Mouse (Mus musculus): Measurements from ENCODE around the gene Gm18336. TPM values are rescaled to one million over a fixed set of nuclear protein-coding genes. Genes with fewer than 3 reads are reported as not detected.

The Gm18336 gene
- polyA plus RNA-seq, 1 experiment from 2014 or later, result not detected

DNA sequence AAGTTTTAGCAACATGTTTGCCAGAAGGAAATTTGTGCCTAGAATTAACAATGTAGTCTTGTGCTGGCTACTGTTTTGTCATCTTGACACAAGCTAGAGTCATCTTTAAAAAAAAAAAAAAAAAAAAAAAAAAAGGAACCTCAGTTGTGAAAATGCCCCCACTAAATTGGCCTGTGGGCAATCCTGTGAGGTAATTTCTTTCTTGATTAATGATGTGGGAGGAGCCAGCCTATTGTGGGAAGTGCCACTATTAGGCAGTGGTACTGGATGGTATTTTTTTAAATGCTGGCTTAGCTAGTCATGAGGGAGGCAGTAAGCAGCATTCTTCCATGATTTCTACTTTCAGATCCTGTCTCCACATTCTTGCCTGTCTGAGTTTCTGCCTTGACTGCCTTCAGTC lies 35.2 kb downstream of the Gm18336 start:
- H3K4me2 ChIP-seq, result no peak overlapping the region
- H3K27me3 ChIP-seq, result no peaks in the 10 kb centered on the region
- H3K36me3 ChIP-seq (replicated peaks), result 0 out of 2 replicates have a peak, but pooled peaks cover 5% of the 10 kb centered on the region
- no peaks in the 10 kb centered on the region for H3K9me3 ChIP-seq
- H3K4me1 ChIP-seq, result no peaks in the 10 kb centered on the region
- H3K9ac ChIP-seq, result no peak overlapping the region
- H3K27ac ChIP-seq, result no peak overlapping the region
- no peak overlapping the region for H3K4me3 ChIP-seq (replicated peaks)
- no peak for ATAC-seq (ENCODE audit: low FRiP score)

DNA sequence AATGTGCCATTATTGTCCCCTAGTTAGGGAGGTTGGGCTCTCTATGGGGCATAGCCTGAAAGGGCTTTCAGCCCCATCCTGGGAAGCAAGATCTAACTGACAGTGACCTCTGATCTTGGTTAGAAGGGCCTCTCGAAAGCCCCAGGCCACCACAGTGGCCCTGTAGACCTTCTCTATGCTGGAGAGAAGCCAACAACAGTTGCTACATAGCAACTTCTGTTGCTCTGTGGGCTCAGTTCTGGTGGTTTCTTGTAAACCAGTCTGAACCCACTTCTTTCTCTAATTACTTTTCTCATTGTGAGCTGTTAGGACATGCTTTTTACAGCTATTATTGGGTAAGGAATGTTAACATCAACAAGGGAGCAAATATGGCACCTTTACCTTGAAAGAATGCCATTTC lies 41.8 kb downstream of the Gm18336 start:
- no peak for ATAC-seq (ENCODE audit: low FRiP score)
- 0 out of 2 replicates have a peak, but pooled peaks cover 5% of the 10 kb centered on the region for H3K9me3 ChIP-seq
- H3K4me2 ChIP-seq, result no peak overlapping the region
- no peak overlapping the region for H3K4me3 ChIP-seq (replicated peaks)
- no peak overlapping the region for H3K27ac ChIP-seq
- no peaks in the 10 kb centered on the region for H3K4me1 ChIP-seq
- peaks cover 43% of the 10 kb centered on the region for H3K36me3 ChIP-seq (replicated peaks)
- H3K27me3 ChIP-seq, result no peaks in the 10 kb centered on the region
- no peak overlapping the region for H3K9ac ChIP-seq
- 100% methylated on average over 1 of the region's 1 CpGs for WGBS

DNA sequence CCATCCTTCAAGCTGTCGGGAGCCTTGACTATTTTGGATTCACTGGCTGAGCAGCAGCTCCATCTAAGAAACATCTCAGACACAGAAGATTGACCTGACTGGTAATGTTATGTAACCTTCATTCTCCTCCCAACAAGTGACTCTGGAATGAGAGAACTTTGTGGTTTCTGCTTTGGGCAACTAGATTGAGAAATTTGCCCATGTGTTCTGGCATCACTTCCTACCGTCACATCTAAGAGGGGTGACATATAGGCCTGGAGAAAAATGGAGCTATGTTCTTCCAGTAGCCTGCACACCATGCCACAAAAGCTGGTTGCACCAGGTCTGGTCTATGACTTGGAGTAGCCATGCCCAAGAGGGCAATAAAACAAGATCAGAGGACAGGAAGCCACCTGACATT lies 42.4 kb downstream of the Gm18336 start:
- 0 out of 2 replicates have a peak, but pooled peaks cover 5% of the 10 kb centered on the region for H3K9me3 ChIP-seq
- H3K4me2 ChIP-seq, result no peak overlapping the region
- ATAC-seq (ENCODE audit: low FRiP score), result no peak
- H3K36me3 ChIP-seq (replicated peaks), result peaks cover 44% of the 10 kb centered on the region
- no peak overlapping the region for H3K4me3 ChIP-seq (replicated peaks)
- H3K4me1 ChIP-seq, result no peaks in the 10 kb centered on the region
- H3K27ac ChIP-seq, result no peak overlapping the region
- 94% methylated on average over 2 of the region's 2 CpGs for WGBS
- no peak overlapping the region for H3K9ac ChIP-seq
- no peaks in the 10 kb centered on the region for H3K27me3 ChIP-seq

Other genes with a start within 250 kb of the Gm18336 start
- gene Xlr5b, start 249.9 kb downstream of the Gm18336 start, polyA plus RNA-seq (2016; fragmentation: Nextera tagmentation; extraction: Ambion mirVana), result not detected in 2 replicates
- 0.45 TPM in 1 of 2 replicates, not detected in the other for gene DXBay18, start 249.3 kb downstream of the Gm18336 start, polyA plus RNA-seq (2016; fragmentation: Nextera tagmentation; extraction: Ambion mirVana)
- not detected in 2 replicates for gene Spin2d, start 221.7 kb downstream of the Gm18336 start, polyA plus RNA-seq (2016; fragmentation: Nextera tagmentation; extraction: Ambion mirVana)
- 13.6 and 14.0 TPM in 2 replicates for gene Xlr3b, start 206.5 kb downstream of the Gm18336 start, polyA plus RNA-seq (2016; fragmentation: Nextera tagmentation; extraction: Ambion mirVana)
- gene Xlr4b, start 184.4 kb downstream of the Gm18336 start, polyA plus RNA-seq (2016; fragmentation: Nextera tagmentation; extraction: Ambion mirVana), result 0.28 and 0.93 TPM in 2 replicates
- gene F8a, start 170.4 kb downstream of the Gm18336 start, polyA plus RNA-seq (2016; fragmentation: Nextera tagmentation; extraction: Ambion mirVana), result 20.5 and 22.5 TPM in 2 replicates
- 0.20 TPM in 1 of 2 replicates, not detected in the other for gene Xlr4c, start 155.6 kb downstream of the Gm18336 start, polyA plus RNA-seq (2016; fragmentation: Nextera tagmentation; extraction: Ambion mirVana)
- 0.23 TPM in 1 of 2 replicates, not detected in the other for gene Xlr3c, start 133.3 kb downstream of the Gm18336 start, polyA plus RNA-seq (2016; fragmentation: Nextera tagmentation; extraction: Ambion mirVana)
- gene Xlr5a, start 105.8 kb downstream of the Gm18336 start, polyA plus RNA-seq (2016; fragmentation: Nextera tagmentation; extraction: Ambion mirVana), result not detected in 2 replicates
- not detected in 2 replicates for gene Xlr5c, start 105.8 kb downstream of the Gm18336 start, polyA plus RNA-seq (2016; fragmentation: Nextera tagmentation; extraction: Ambion mirVana)
- gene Gm45015, start 61.9 kb downstream of the Gm18336 start, polyA plus RNA-seq (2016; fragmentation: Nextera tagmentation; extraction: Ambion mirVana), result not detected in 2 replicates
- 20.7 and 22.1 TPM in 2 replicates for gene Zfp275, start 56.1 kb downstream of the Gm18336 start, polyA plus RNA-seq (2016; fragmentation: Nextera tagmentation; extraction: Ambion mirVana)
- gene Zfp92, start 12.4 kb upstream of the Gm18336 start, polyA plus RNA-seq (2016; fragmentation: Nextera tagmentation; extraction: Ambion mirVana), result 0.17 and 0.22 TPM in 2 replicates
- not detected in 2 replicates for gene Trex2, start 36.6 kb upstream of the Gm18336 start, polyA plus RNA-seq (2016; fragmentation: Nextera tagmentation; extraction: Ambion mirVana)
- gene Haus7, start 60.3 kb upstream of the Gm18336 start, polyA plus RNA-seq (2016; fragmentation: Nextera tagmentation; extraction: Ambion mirVana), result 68.2 and 72.9 TPM in 2 replicates
- 21.4 and 21.5 TPM in 2 replicates for gene Bgn, start 84.9 kb upstream of the Gm18336 start, polyA plus RNA-seq (2016; fragmentation: Nextera tagmentation; extraction: Ambion mirVana)
- 0.74 and 0.78 TPM in 2 replicates for gene Atp2b3, start 104.3 kb upstream of the Gm18336 start, polyA plus RNA-seq (2016; fragmentation: Nextera tagmentation; extraction: Ambion mirVana)
- 3.7 and 5.4 TPM in 2 replicates for gene Dusp9, start 240.7 kb upstream of the Gm18336 start, polyA plus RNA-seq (2016; fragmentation: Nextera tagmentation; extraction: Ambion mirVana)

Measured in forebrain, embryonic 12.5 days (tissue).